Mouse (Mus musculus) T-helper 17 cell (primary cell): ENCODE data around the gene Cd1d1.

Experiments used
- in situ Hi-C, 2 experiments: fragments of 300-600 bp; cut with MboI, MseI; formaldehyde crosslinking; loops; 1 replicate in 1 of 2; 2 replicates in 1 of 2; pipeline ENCODE4 v1.15.1; 2025; ENCODE audit warnings: high pct_unique_total_duplicates in 2 of 2

Cd1d1 gene

DNA sequence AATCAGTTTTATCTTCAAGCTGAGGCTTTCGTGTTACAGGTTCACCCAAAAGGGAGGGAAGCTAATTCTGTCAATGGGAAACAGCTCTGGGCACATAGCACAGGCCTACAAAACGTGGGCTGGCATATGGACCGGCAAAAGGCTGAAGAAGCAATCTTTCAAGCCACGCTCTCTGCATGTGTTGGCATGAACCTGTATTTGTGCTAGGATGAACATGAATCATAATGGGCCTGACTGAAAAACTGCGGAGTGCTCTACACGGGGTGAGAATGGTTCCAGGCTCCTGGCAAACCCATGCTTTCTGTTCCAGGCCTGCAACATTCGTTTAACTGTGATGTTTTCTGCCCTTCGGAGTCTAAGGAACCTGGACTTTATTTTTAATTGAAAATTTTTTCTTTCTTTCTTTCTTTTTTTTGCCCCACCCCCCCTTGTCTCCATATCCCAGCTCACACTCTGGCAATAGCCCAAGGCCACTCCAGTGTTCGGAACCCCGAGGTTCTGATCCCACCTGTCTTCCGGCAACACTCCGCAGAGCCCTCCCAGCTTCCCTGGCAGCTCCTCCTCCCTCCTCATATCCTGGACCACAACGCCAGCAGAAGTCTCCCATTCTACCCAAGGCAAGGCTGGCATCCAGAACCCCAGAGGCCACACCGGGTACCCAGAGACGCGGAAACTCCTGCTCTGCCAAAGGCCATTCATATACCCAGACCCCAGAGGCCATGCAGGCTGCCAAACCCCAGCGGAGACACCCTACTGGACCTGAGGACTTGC lies 36.4 kb downstream of the Cd1d1 start:
- in situ Hi-C loops: no loop called here

GRCm38 (mm10) chr3:86961395-86961669 lies 37.9 kb downstream of the Cd1d1 start:
- in situ Hi-C loops: no loop called here

- in situ Hi-C loops: no loop called here
These were observed 38.4 kb downstream of the Cd1d1 start for GRCm38 (mm10) chr3:86960656-86961394.

DNA sequence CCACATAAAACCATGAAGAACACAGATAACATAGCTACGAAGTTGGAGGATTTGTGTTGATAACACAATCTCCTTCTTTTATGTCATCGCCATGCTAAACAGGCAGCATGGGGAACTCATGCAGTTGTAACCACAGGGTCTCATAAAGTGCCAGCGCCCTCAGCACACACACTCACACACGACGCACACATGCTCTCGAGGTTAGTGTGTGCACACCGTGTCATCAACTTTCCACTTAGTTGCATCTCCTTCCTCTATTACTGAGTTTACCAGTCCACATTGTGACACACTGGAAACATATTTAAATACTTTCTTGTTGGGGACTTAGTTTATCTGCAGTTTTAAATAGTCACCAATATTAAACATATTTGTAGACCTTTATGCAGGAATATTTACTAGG lies 40.2 kb downstream of the Cd1d1 start:
- in situ Hi-C loops: no loop called here

DNA sequence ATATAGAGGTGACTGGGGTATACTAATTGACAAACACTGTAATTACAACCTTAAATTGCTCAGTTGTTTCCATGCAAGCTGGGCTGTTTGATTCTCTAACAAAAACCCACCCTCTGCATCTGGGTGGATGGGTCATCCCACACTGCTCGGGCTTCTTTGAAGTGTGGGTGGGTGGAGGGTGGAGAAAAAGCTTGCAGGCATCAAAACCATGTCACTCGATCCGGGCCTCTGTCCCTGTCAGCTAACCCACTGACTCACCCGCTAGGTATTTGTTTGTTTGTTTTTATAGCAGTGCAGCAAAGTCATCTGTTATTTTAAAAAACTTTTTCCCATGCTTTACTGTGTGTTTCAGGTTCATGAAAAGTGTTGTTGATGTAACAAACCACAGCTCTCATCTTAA lies 43.9 kb downstream of the Cd1d1 start:
- in situ Hi-C loops: no loop called here

DNA sequence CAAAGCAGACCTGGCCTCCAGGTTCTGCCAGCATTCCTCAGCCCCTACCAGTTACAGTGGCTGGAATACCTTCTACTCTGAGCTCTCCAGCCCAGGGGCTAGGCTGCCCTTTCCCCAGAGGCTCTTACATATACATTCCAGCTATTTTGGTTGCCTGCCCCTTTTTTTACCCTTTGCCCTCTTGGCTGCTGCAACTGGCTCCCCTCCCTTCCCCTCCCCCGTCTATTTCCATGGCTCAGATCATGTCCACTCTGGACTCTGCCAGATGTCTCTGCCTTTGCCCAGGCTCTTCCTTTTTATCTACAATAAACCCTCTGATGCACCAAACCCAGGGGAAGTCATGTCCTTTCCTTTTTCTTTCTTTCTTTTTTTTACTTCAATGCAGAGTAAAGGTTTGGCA lies 44.7 kb downstream of the Cd1d1 start:
- in situ Hi-C loops: no loop called here

DNA sequence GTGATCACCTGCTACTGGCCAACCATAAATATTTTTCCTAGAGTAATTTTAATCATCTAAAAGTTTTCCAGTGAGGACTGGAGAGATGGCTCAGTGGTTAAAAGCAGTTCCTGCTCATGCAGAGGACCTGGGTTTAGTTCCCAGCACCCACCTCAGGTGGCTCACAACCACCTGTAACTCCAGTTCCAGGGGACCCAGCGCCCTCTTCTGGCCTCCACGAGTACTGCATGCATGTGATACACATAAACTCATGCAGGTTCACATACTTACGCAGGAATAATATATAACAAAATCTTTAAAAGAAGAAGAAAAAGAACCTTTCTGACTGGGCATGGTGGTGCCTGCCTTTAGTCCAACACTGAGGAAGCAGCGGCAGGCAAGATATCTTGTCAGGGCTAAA lies 45.4 kb downstream of the Cd1d1 start:
- in situ Hi-C loops: no loop called here

- in situ Hi-C loops: no loop called here
These were observed 48.6 kb downstream of the Cd1d1 start for GRCm38 (mm10) chr3:86950652-86951051.
